Mouse (Mus musculus) natural killer cell, adult 2 months (primary cell): ENCODE data around the gene Defa31.
"Not testable (repeated sequence)": the region's sequence is repeated elsewhere in the genome, so short reads cannot be mapped to it uniquely, and the experiment has no call there.

ENCODE experiments used
- DNase-seq, 2 experiments: peaks; one replicate each; pipeline ENCODE4 v3.0.0; 2022; ENCODE audit warnings: low spot score in 2 of 2

The Defa31 gene

GRCm38 (mm10) chr8:21191314-21191713, at the start of gene Defa31:
Gene Defa31 (plus strand): TSS chr8:21191614.
- DNase-seq, result not testable (repeated sequence)

- DNase-seq, result not testable (repeated sequence)
Measured at GRCm38 (mm10) chr8:21161977-21162376, 29.4 kb upstream of the Defa31 start, which contains the start of gene Defa22. Gene Defa22 (plus strand): TSS chr8:21162277.

GRCm38 (mm10) chr8:21201261-21201660, 9.8 kb downstream of the Defa31 start, which contains the start of gene Gm15293:
Gene Gm15293 (plus strand): TSS chr8:21201561.
- DNase-seq, result not testable (repeated sequence)
